Mouse (Mus musculus): ENCODE data around the gene Ccdc63. TPM values are rescaled to one million over a fixed set of nuclear protein-coding genes. Genes with fewer than 3 reads are reported as not detected.
"Not testable (repeated sequence)": the region's sequence is repeated elsewhere in the genome, so short reads cannot be mapped to it uniquely, and the experiment has no call there.

The Ccdc63 gene
- total RNA-seq, 2 experiments from 2014 or later = 0.78 to 1.8 TPM

- DNase-seq (ENCODE audit: low spot score in 2 of 2) = no peak
Measured at GRCm38 (mm10) chr5:122149259-122149658, 8.6 kb upstream of the Ccdc63 start.

GRCm38 (mm10) chr5:122148107-122148506 is 7.5 kb upstream of the Ccdc63 start:
- no peak for DNase-seq (ENCODE audit: low spot score in 2 of 2)

GRCm38 (mm10) chr5:122146609-122147008 is 6.0 kb upstream of the Ccdc63 start:
- no peak for DNase-seq (ENCODE audit: low spot score in 2 of 2)

- DNase-seq (ENCODE audit: low spot score in 2 of 2) = no peak
Measured at GRCm38 (mm10) chr5:122146056-122146580, 5.5 kb upstream of the Ccdc63 start.

- DNase-seq (ENCODE audit: low spot score in 2 of 2) = no peak
Measured at GRCm38 (mm10) chr5:122145381-122146055, 4.9 kb upstream of the Ccdc63 start.

- no peak for DNase-seq (ENCODE audit: low spot score in 2 of 2)
Measured at GRCm38 (mm10) chr5:122144825-122145224, 4.2 kb upstream of the Ccdc63 start.

- DNase-seq (ENCODE audit: low spot score in 2 of 2) = no peak
Measured at GRCm38 (mm10) chr5:122143543-122143942, 2.9 kb upstream of the Ccdc63 start.

- no peak for DNase-seq (ENCODE audit: low spot score in 2 of 2)
Measured at GRCm38 (mm10) chr5:122142230-122142992, 1.8 kb upstream of the Ccdc63 start.

- DNase-seq (ENCODE audit: low spot score in 2 of 2) = not testable (repeated sequence)
Measured at GRCm38 (mm10) chr5:122139771-122140170, 852 bp downstream of the Ccdc63 start.

GRCm38 (mm10) chr5:122138856-122139255 is 1.8 kb downstream of the Ccdc63 start:
- DNase-seq (ENCODE audit: low spot score in 2 of 2) = no peak

- no peak for DNase-seq (ENCODE audit: low spot score in 2 of 2)
Measured at GRCm38 (mm10) chr5:122136508-122137408, 3.9 kb downstream of the Ccdc63 start.

GRCm38 (mm10) chr5:122135290-122135882 is 5.2 kb downstream of the Ccdc63 start:
- DNase-seq (ENCODE audit: low spot score in 2 of 2) = no peak

GRCm38 (mm10) chr5:122134395-122135289 is 6.0 kb downstream of the Ccdc63 start:
- DNase-seq (ENCODE audit: low spot score in 2 of 2) = no peak

- DNase-seq (ENCODE audit: low spot score in 2 of 2) = no peak
Measured at GRCm38 (mm10) chr5:122133050-122133389, 7.6 kb downstream of the Ccdc63 start.

- DNase-seq (ENCODE audit: low spot score in 2 of 2) = no peak
Measured at GRCm38 (mm10) chr5:122132167-122133049, 8.2 kb downstream of the Ccdc63 start.

GRCm38 (mm10) chr5:122131076-122132051 is 9.3 kb downstream of the Ccdc63 start:
- DNase-seq (ENCODE audit: low spot score in 2 of 2) = peak; percentile 89 to 92

- peak; percentile 40 to 61 for DNase-seq (ENCODE audit: low spot score in 2 of 2)
Measured at GRCm38 (mm10) chr5:122130341-122130998, 10.2 kb downstream of the Ccdc63 start.

All from layer of hippocampus, postnatal 10 days (tissue).